Mouse (Mus musculus) liver, postnatal 0 days (tissue): Measurements from ENCODE around the gene Gm20696.

Experiments used
- CTCF ChIP-seq: sonication (generic); IDR thresholded peaks from 2 replicates; pipeline ENCODE4 v1.5.1; 2016; ENCODE audit warnings: antibody characterized with exemption, low read depth
- EP300 ChIP-seq: IDR thresholded peaks from 2 replicates; pipeline ENCODE4 v1.6.1; 2016; ENCODE audit warnings: antibody characterized with exemption, low read depth, mild to moderate bottlenecking

- no peak for TF ChIP-seq CTCF
- TF ChIP-seq EP300: no peak
Observed at GRCm38 (mm10) chr6:99663232-99663631, 3.4 kb downstream of the Gm20696 start.
